Mouse (Mus musculus) B cell, adult 2 months (primary cell): Measurements from ENCODE around the gene Hexa.

Experiments
- DNase-seq, 2 experiments: peaks; one replicate each; pipeline ENCODE4 v3.0.0; 2022

Gene Hexa

GRCm38 (mm10) chr9:59565600-59565999, 26.3 kb downstream of the Hexa start:
- peak; percentile 87 for DNase-seq

DNA sequence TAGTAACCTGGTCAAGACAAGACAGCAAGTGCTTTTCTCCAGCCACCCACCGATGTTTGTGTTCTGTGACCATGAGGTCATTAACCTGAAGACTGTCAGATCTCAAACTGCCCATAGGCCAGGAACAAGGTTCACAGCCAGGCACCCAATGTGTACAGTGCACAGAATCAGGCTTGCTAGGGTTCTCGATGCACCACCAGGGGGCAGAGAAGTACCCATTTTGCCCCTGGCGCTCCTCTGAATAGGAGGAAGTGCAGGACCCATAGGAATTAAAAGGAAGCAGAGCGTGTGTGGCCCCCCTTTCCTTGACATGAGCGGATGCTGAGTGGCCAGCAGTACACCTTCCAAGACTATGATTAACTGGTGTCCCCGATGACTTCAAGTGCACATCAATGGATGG, 27.8 kb downstream of the Hexa start:
- DNase-seq = peak; percentile 75 to 81

DNA sequence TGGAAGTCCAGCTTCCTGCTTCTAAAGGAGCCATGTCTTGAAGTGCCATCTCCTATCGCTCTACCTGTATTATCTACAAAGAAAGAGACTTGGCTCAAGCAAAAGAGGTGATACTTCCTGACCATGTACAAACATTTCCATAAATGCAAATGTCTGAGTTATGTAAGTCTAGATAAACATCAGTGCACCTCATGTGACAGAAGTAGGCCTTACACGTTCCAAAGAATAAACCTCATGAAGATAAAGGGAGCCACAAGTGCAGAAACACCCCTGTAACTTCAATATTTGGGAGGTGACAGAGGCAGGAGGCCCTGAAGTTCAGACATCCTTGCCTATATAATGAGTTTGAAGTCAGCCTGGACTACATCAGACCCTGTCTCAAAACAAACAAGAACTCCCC, 32.5 kb downstream of the Hexa start:
- no peak for DNase-seq

GRCm38 (mm10) chr9:59577401-59577800, 38.1 kb downstream of the Hexa start:
- DNase-seq = no peak

- DNase-seq = peak; percentile 69 to 70
Observed at GRCm38 (mm10) chr9:59577844-59578504, 38.6 kb downstream of the Hexa start, which contains the start of gene Celf6. Celf6 (plus strand) TSS chr9:59577917.

GRCm38 (mm10) chr9:59578505-59578867, 39.1 kb downstream of the Hexa start:
- DNase-seq = no peak

DNA sequence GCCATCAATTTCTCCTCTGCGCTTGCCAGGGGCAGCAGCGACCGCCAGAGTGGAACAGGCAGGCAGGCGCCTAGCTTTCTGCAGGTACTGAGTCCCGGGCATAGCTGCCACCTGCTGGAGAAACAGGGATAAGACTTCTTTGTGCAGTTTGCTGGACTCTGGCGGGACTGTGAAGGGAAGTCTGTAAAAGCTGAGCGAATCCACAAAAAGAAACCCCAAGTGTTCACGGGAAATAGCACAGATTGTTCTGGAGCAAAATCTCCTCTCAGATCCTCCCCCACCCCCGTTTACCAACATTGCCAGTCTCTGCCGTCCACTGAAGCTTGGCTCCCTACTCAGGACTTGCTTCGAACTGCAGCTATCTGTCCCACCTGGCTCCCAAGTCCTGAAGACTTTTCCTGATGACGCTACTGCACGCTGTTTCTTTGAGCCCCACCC, 45.5 kb downstream of the Hexa start:
- peak; percentile 73 to 76 for DNase-seq

- DNase-seq = no peak
Observed at GRCm38 (mm10) chr9:59588252-59588651, 48.9 kb downstream of the Hexa start.

DNA sequence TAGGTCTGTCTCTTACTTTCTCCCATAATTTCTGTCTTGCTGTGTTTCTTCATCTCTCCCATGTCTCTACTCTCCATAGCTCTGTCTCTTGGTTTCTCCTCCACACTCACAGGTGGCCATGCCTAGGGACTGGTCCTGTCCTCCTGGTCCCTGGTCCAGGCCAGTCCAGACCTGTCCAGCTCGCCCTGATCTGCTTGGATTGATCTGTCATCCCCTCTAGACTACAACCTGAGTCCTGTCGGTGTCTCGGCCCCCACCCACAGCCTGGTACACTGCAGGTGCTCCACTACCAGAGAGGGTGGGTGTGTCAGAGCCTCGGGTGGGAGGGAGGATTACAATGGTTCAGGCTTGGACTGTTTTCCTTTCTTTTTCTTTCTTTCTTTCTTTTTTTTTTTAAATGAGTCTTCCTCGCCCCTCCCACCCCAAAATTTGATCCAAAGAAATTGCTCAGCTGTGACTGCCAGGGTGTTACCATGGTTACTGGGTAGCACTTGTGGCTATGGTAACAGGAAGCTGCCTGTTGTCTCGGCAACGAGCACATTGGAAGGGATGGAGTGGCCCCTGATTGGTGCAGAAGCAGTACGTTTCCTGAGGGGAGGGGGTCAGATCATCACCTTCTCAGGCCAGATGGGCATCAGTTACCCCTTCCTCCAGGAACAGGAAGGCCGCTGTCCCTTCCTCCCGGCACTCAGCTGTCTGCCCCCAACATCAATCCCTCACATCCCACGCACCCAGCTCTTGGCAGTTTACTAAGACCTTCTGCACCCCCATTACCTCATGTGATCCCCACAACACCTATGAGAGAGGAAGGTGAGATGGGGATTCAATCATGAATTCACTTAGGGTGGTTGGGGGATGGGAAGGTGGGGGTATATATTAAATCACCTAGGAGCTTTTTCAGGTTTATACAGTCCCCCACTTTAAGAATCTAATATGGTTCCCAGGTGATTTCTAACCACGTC, 49.7 kb downstream of the Hexa start:
- no peak for DNase-seq

GRCm38 (mm10) chr9:59589703-59590439, 50.5 kb downstream of the Hexa start:
- no peak for DNase-seq

GRCm38 (mm10) chr9:59601661-59602060, 62.3 kb downstream of the Hexa start:
- DNase-seq = no peak

DNA sequence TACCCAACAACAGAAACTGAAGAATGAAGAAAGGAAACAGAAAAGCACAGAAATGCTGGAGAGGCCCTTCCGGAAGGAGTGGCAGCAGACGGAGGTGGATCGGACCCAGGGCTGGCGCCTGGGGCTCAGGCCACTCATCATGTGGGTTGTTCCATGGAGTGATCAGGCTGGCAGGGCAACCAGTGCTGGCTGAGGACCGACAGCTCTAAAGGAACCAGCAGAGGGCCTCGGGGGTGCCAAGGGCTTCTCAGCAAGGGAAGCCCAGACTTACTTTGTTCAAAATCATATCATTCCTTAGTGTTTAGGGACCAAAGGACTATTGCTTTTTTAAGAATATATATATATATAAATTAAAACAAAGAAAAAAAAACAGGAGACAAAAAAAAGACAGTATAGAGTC, 66.6 kb downstream of the Hexa start:
- no peak for DNase-seq

DNA sequence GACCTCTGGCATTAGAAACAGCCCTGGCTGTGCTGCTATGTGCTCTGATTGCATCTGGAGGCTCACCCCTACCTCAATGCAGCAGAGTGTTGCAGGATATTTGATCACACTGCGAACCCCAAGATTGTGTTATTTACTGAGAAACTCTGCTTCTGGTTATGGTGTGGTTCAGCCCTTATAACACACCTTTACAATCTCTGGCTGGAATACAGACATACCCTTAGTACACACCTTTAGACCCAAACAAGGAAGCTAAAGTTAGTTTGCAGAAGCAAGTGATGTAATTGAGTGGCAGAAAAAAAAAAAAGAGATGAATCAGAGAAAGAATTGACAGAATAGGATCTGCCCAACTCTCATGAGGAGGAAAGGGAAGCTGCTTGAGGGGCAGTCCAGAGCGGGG, 71.6 kb downstream of the Hexa start:
- no peak for DNase-seq
